Mouse (Mus musculus) kidney, postnatal 4 days (tissue): ENCODE measurements around the gene Crip2.

ENCODE experiments used
- DNase-seq, 2 experiments: peaks; one replicate each; pipeline ENCODE4 v3.0.0; 2021; ENCODE audit warnings: mixed read lengths in 2 of 2

Crip2 gene

DNA sequence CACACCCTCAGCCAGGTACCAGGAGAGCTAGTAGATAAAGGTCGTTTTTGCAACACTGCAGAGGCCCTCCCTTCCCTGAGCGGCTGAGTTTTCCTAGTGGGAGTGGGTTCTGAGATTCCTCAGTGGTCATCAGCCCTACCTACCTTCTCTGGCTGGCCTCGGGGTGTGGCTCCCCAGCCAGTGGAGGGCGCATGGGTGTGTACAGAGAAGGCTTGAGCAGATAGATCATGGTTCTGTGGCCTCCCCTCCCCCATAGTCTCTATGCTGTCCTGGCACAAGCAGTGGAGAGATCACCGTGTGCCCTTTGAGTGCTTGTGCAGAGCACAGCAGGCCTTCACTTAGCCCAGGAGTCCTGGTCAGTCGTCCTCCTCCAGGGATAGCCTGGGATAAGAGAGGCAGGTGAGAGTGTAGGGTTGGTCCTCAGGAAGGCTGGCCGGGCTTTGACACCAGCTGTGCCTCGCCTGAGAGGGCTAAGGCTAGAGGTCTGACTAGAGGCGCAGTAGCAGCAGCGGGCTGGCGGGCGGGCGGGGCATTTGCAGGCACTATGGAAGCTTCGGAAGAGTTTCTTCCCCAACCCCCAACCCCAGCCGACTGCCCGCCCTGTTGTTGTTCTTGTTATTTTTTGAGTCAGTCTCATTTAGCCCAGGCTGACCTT is 8.5 kb downstream of the Crip2 start:
- peak; percentile 49 to 68 for DNase-seq

DNA sequence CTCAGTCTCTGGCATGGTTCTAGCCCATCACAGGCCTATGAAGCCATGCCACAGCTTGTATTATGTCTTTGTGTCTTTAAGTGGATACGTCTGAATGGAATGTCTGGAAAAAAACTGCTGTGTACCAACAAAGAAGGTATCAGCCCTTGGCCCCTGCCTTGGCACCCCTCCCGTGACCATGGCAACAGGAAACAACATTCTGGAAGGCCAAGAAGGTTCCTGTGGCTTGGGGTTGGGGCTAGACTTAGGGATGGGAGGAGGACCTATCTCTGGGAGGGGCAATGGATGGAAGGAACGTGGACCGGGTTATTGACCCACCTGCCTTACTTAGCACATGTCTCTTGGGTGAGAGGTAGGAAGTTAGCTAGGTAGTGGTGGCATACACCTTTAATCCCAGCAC is 9.3 kb downstream of the Crip2 start:
- peak; percentile 43 to 62 for DNase-seq

DNA sequence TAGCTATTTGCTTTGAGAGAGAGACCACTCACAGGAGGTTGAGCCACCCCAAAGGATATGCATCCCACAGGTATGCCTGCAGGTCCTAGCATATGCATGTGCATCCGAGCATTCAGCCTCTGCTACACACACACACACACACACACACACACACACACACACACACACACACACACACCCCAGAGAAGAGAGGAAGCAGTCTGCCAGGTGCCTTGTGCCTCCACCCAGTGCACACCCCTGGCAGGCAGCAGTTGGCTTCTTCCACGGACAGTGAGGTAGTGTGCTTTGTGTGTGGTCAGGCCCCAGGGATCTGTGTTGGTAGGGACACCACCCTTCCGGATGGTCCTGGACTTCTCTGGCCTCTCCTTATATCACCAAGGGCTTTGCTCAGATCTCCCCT is 9.9 kb downstream of the Crip2 start:
- DNase-seq: no peak

DNA sequence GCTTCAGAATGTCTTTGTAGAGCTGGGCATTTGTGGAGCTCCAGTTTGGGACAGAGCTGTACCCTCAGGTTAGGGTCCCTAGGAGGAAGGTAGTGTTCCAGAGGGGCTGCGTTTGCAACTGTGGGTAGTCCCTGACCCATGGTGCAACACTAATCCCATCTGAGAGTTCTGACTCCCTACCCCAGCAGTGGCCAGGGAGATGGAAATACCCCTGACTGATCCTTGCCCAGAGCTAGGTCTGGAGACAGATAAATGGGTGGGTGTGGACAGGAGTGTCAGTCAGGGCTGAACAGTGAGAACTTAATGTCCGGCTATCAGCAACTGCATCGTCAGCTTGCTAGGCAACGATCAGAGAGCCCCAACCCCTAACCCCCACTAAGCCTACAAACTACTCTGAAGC is 10.6 kb downstream of the Crip2 start:
- no peak for DNase-seq

DNA sequence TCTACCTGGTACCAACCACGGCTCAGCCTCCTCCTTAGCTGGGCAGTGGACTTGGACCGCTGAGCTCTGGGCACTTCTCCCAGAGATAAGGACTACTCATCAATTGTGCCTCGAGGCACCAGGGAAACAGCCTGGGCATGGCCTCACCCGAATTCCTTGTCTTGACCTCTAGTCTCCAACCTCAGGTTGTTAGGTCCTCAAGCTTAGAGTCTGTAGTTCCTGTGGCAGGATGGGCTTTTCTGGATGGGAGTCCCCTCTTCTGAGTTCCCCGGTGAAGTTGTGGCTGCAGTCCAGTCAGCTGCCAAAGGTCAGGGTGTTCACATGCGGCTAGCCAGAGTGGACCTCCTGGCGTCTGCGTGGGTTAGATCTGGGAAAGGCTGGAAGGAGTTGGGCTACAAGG is 11.0 kb downstream of the Crip2 start:
- DNase-seq: peak in 1 of 2 experiments; percentile 38

DNA sequence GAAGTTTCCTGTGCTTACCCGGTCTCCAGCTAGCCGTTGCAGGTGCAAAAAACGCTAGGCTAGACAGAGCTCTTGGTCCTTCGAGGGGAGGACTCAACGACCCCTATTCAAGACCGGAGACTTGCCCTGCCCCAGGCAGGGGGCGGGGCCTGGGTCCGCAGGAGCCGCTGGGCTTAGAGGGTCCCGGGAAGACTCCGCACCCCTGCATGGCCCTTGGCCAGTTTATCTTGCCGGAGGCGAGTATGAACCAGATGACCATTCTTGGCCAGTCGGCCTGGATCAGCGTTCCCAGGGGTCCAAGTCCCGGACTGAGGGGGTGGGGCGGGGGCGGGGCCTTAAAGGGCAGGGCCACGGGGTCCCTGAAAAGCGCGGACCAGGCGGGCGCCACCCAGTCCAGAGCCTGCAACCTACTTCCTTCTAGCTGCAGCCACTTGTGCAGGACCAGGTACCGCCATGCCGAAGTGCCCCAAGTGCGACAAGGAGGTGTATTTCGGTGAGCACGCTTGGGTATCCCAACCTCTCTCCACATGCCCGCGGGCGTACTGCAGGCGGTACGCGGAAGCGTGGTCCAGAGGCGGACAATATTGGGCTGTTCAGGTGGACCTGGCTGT is 11.7 kb downstream of the Crip2 start:
- DNase-seq: peak; percentile 62 to 75

DNA sequence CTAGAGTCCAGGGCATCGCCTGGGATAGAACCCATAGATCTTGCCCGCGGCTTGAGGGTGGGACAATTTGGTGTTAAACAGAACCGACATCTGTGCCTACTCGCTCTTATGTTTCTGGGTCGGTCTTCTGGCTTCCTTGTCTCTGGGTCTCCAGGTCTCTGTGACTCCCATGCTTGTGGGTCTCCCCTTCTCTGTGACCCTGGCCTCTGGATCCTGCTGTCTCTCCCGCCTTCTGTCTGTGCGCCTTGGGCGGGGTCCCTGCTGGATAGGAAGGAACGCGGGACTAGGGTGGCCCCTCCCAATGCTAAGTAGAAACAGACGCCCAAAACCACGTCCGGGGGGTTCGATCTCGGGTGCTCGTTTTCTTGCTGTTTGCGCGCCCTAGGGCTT is 12.2 kb downstream of the Crip2 start:
- DNase-seq: peak; percentile 31 to 40

DNA sequence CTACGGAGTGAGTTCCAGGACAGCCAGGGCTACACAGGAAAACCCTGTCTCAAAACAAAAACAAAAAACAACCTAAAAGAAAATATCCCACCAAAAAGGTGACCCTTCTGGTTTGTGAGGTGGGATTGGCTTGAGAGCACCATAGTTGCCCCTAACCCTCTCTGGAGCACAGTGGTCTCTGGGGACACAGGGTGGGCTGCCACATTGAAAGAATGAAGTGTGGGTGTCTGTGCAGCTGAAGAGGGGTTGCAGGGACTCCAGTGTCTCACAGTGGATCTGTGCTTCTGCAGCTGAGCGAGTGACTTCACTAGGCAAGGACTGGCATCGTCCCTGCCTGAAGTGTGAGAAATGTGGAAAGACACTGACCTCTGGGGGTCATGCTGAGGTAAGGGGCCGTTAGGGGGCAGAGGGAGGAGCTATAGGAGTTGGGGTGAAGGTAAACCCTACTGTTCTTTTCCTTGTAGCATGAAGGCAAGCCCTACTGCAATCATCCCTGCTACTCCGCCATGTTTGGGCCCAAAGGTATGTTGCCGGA is 13.0 kb downstream of the Crip2 start:
- no peak for DNase-seq

DNA sequence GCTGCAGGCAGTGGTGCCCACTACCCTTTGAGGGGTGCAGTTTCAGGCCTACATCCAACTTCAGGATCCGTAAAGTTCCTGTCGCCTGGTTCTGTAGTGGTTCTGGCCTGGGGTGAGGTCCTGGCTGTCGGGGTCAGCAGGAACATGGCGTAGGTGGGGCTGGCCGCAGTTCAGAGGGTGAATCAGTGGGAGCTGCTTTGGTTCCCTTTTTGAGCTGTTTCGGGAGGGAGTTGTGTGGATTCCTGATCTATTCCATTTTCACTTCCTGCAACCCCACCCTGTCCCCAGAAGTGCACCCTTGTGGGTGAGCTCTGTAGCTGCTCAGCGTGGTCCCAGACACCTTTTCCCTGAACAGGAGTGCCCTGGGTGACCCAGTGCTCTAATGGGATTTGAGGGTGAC is 13.9 kb downstream of the Crip2 start:
- no peak for DNase-seq

DNA sequence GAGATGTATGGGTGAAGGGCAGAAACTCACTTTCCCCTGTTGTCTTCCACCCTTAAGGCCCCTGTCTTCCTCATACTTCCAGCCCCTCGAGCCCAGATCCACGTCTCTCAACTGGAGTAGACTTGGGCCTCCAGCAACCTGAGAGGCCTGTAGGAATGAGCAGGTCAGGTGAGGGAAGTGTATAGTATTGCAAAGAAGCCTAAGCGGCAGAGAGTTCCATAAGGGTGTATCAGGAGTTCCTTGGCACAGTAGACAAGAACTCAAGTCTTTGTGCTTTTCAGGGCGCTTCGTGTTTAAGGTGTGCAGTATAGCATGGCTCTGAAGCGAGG is 14.7 kb downstream of the Crip2 start:
- no peak for DNase-seq

DNA sequence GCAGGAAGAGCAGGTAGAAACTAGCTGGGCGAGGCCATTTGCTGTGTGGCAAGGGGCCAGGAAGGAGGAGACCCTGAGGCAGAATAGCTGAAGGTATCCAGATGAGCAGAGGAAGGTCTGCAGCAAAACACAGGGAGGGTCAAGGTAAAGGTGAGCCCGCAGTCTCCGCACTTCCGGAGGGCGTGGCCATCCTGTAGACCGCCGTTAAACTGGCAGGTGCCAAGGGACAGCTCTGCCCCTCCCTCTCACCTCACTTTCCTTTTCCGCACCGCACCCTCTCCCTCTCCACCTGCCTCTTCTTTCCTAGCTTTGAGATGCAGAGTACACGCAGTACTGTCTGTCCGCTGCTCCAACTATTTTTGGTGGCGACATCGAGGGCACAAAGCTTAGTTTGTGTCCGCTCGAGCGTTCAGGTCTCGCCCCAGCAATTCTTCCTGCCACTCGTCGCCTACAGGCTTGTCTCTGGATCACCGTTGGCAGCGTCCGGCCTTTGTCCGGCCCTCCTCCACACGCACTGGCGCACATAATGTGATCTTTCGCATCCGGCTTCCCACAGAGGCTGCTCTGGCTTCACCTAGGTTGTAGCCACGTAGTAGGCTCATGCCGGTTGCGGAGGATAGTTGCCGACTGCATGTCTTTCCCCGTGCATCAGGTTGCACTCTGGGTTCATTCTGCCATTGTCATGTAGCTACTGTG is 15.2 kb downstream of the Crip2 start:
- DNase-seq: peak; percentile 72 to 82

DNA sequence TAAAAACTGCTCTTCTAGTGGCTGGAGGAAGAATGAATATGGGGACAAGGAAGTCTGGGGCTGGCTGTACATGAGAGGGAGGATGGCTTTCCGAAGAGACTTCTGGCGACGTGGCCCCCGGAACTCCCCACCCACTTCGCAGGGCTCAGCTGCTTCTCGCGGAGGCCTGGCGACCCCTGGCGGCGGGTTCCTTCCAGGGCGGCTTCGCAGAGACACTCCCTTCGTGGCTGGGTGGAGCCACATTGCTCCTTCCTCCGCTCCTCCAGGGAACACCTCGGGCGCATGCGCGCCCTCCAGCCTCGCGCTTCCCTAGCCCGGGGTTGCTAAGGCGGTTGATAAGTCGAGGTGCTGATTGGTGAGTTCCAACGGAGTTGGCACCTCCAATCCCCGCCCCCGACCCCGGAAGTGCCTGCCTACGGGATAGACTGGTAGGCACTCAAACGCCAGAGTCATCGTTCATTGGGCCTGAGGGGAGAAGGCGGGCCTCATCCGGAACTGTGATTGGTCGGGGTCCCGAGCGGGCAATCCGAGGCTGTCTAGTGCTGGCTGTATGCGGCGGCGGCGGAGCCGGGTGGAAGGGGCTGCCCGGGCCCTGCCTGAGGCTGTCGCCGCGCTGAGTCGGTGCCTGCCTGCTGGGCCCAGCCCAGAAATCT is 16.0 kb downstream of the Crip2 start, which contains the start of gene Tedc1:
Tedc1 (plus strand) TSS at position 535 of the 653 bp plus-strand sequence.
- DNase-seq: peak; percentile 100

DNA sequence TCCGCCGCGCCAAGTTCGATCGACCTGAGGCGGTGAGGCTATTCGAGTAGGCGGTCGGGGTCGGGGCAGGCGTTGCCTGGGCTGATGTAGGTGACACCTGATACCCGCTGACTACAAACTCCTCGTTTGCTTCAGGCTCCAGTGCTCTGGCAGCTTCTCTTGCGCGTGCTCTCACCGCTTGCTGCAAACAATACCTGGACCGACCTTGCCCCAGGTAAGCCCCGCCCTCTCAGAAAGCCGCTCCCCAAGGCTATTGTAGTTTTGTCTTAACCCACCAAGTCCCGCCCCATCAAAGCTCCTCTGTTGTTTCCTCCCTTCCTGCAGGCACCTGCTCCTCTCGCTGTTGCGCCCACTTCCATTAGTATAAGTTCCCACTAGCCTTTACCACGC is 16.5 kb downstream of the Crip2 start:
- no peak for DNase-seq

DNA sequence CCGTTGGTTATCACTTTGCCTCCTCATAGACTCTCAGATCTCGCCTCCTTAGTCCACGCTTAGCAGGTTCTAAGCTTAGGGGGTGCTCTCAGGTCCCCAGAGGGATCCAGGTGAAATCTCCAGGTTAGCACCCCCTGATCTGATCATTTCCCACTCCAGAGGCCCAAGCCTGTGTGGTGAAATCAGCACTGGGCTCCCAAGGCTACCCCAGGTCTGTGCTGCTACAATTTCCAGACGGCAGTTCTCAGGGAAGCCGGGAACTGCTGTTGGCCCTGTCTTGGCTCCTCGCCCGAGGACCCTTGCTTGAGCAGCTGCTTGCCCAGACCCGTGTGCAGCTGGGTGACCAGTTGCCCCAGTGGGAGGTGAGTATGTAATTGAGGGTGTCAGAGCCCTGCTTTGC is 17.0 kb downstream of the Crip2 start:
- peak in 1 of 2 experiments; percentile 40 for DNase-seq

DNA sequence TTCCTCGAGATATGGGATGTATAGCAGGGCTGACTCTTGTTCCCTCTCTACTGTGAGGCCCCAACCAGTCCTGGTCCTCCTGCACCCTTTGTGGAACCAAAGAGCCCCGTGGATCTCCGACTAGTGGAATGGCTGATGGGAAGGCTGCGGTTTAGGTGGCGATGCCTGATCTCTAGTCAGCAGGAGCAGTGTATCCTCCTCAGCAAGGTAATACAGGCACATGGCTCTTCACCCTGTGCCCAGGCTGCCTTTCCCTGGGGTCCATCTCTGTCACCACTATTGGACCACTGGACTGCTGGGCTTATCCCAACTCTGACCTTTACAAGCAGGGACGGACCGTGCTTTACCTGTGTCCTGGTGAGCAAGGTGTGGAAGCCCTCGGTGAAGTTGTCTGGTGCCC is 17.5 kb downstream of the Crip2 start:
- DNase-seq: no peak

DNA sequence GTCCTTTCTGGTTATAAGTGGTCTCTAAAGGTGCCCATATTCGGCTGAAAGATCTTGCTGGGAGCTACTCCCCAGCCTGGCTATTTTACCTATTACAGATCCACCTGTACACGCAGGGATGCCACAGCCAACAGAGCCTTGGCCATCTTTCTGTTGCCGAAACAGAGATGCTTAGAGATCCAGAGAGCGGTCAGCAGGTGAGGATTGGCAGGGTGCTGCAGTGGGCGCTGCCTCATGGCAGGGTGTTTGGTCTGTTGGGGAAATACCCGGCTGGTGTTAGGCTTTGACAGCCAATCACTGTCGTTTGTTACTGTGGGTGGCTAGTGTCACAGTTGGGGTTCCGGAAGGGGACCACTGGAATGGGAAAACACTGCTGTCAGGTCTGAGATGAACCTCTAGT is 17.9 kb downstream of the Crip2 start:
- DNase-seq: no peak

DNA sequence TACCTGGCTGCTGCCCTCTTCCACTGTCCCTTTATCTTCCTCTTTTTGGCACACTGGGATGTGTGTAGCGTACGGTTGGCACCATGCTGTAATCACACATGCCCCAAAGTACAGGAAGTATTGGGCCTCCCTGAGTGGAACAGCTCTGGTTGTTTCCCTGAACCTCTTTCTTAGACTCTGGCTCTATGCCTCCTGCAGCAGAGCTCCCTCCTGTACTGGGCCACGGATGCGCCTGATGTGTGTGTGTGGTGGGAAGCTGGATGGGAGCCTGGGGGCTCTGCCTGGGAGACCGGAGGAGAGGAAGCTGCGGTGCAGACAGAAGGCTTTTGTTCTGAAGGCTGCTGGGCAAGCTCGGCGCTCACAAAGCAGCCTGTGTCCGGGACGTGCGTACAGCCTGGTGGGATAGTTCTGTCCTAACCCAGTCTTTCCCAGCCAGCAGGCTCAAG is 23.5 kb downstream of the Crip2 start:
- no peak for DNase-seq

DNA sequence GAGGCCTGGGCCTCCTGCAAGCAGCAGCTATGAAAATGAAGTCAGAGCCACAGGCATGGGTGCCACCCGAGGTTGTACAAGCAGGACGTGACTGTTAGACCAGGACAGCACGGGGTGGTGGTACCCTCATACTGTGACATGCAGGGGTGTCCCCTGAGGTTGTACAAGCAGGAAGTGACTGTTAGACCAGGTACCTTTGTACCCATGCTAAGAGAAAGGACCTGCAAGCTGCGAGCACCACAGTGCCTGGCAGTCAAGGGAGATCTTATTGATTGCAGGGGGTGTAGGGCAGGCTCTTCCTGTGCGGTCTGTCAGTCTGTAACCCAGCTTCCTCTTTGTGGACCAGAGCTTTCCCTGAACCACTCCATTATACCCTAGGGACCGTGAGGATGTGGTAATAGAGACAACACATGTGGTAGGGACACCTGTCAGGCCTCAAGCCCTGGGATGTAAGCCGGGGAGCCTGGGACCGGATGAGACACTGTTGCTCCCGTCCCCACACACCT is 28.0 kb downstream of the Crip2 start:
- DNase-seq: no peak

DNA sequence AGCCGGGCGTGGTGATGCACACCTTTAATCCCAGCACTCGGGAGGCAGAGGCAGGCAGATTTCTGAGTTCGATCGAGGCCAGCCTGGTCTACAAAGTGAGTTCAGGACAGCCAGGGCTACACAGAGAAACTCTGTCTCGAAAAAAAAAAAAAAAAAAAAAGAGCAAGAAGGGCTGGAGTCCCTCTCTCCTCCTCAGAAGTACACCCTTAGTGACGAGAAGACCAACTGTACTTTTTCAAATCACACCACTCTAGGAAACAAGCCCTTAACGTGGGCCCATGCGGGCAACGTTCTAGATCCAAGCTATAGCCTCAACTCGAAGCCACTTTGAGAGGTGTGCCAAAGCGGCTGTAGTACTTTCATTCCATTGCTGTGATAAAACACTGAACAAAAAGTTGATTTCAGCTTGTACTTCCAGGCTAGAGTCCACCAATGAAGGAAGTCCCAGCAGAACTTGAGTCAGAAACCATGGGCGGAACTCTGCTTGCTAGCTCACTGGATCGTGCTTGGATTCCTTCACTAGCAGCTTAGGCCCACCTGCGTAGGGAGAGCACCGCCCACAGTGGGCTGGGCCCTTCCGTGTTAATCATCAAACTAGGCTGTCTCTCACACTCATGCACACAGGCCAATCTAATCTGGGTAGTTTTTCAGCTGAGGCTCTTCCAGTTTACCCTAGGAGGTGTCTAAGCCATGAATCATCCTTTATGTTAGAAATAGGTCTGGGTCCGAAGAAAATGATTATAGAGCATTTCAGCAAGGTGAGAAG is 37.1 kb downstream of the Crip2 start:
- DNase-seq: no peak

DNA sequence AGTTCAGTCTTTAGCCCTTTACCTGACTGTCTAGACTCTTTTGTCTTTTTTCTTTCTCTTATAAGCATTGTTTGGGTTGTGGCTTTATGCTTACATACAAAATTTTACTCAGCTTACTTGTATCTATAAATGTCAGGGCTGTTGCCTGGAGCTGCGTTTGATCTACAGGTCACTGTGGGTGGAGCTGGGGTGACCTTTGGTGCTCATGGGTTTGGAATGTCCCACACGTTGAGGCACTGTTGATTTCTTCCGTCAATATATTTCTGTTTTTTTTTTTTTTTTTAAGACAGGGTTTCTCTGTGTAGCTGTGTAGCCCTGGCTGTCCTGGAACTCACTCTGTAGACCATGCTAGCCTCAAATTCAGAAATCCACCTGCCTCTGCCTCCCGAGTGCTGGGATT is 41.0 kb downstream of the Crip2 start:
- no peak for DNase-seq

DNA sequence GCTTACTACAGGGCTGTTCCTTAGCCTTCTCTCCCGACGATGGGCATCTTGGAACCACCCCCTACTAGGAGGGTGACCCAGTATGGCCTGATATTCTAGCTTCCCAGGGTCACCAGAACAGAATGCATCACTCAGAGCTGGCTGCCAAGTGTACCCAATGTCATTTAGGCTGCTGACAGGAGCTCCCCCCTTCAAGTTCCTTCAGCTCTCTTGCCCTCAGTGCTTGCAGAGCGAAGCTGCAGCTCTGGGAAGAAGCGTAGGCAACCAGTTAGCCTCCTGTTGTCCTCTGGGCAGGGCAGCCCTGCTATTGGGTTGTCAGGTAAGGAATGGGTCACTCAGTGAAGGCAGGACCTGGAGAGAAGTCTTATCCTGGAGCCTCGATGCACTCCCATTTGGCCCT is 44.9 kb downstream of the Crip2 start:
- DNase-seq: no peak

DNA sequence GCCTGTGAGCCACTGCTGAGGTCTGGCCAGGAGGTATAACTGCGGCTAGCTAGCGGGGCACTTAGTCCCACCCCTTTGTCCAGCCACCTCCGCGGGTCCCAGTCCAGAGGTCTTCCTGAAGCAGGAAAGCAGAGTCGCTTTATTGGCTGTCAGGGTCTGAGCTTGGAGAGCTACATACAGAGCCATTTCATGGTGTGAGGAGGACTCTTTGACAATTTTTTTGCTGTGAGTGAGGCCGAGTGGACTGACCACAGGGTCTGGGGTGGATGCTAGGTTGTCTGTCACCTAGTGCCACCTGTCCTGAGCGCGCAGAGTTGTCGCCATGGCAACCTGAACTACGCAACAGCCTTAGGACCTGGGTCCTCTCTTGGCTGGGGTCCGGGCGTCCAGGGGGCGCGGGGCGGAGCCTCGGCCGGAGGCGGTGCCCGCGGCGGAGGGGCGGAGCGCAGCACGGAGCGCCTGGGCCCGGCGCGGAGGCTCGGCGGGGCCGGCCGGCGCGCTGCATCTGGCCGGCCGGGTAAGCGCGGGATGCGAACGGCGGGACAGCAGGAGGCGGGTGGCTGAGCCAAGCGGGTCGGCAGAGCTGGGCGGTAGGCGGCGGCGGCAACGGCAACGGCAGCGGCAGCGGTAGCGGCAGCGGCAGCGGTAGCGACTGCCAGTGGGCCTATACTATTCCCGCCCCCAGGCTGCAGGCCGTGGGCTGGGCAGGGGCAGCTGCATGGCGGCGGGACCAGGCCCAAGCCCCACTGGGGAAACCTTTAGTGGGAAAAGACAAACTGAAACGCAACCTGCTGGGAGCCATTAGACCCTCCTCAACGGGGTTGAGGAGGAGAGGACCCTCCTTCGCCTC is 45.6 kb downstream of the Crip2 start, which contains the start of gene Tmem121:
Tmem121 (plus strand) TSS at position 489 of the 850 bp plus-strand sequence.
- DNase-seq: peak; percentile 52 to 63
